Mouse (Mus musculus) forebrain, embryonic 13.5 days (tissue): ENCODE data around the gene Tlk2. TPM values are rescaled to one million over a fixed set of nuclear protein-coding genes. Genes with fewer than 3 reads are reported as not detected.

Source experiments
- ATAC-seq: fragments of 200-750 bp; cut with Nextera tagmentation; 2 replicates; pipeline ENCODE4 v1.8.0; 2017
- H3K27ac ChIP-seq: fragments of 300-500 bp; sonication (generic); 2 replicates; pipeline ENCODE4 v1.5.1; 2015; ENCODE audit warnings: inconsistent platforms, mild to moderate bottlenecking, moderate library complexity
- H3K27me3 ChIP-seq: fragments of 300-500 bp; sonication (generic); 2 replicates; pipeline ENCODE4 v1.6.1; 2015; ENCODE audit warnings: mild to moderate bottlenecking, inconsistent platforms
- H3K36me3 ChIP-seq: fragments of 300-500 bp; sonication (generic); 2 replicates; pipeline ENCODE4 v1.6.1; 2015; ENCODE audit warnings: mild to moderate bottlenecking, inconsistent platforms; ENCODE audit not compliant: poor library complexity, severe bottlenecking
- H3K4me1 ChIP-seq: fragments of 300-500 bp; sonication (generic); 2 replicates; pipeline ENCODE4 v1.6.1; 2015; ENCODE audit warnings: inconsistent platforms
- H3K4me2 ChIP-seq: fragments of 300-500 bp; sonication (generic); 2 replicates; pipeline ENCODE4 v1.6.1; 2015; ENCODE audit warnings: inconsistent platforms, mild to moderate bottlenecking, moderate library complexity
- H3K4me3 ChIP-seq: fragments of 300-500 bp; sonication (generic); 2 replicates; pipeline ENCODE4 v1.5.1; 2015; ENCODE audit warnings: mild to moderate bottlenecking, inconsistent platforms
- H3K9ac ChIP-seq: fragments of 300-500 bp; sonication (generic); 2 replicates; pipeline ENCODE4 v1.6.1; 2015; ENCODE audit warnings: mild to moderate bottlenecking, inconsistent platforms
- H3K9me3 ChIP-seq: fragments of 300-500 bp; sonication (generic); replicated peaks from 2 replicates; pipeline ENCODE4 v1.6.1; 2016; ENCODE audit warnings: inconsistent platforms
- WGBS: fragments of 180-500 bp; shearing (Covaris S2); methylation state at CpG from one replicate; pipeline ENCODE4 v1.1.7; 2015; 5-methylcytosine and 5-hydroxymethylcytosine counted together
- polyA plus RNA-seq: library from polyadenylated mRNA; unstranded; fragments of >200 nt; fragmentation: Nextera tagmentation; extraction: Ambion mirVana; gene quantifications from 2 replicates; pipeline ENCODE4 v1.2.1, GENCODE M21; 2015

Gene Tlk2
- polyA plus RNA-seq, 1 experiment from 2014 or later = 21.0 TPM

GRCm38 (mm10) chr11:105217771-105218170 is 39.2 kb downstream of the Tlk2 start:
- peaks cover 32% of the 10 kb centered on the region for H3K36me3 ChIP-seq
- H3K4me1 ChIP-seq = no peaks in the 10 kb centered on the region
- H3K9ac ChIP-seq = no peak overlapping the region
- H3K4me3 ChIP-seq = no peak overlapping the region
- H3K4me2 ChIP-seq = no peak overlapping the region
- no peaks in the 10 kb centered on the region for H3K9me3 ChIP-seq
- H3K27me3 ChIP-seq = no peaks in the 10 kb centered on the region
- no peak overlapping the region for H3K27ac ChIP-seq
- no peak for ATAC-seq
- WGBS = 95% methylated on average over 2 of the region's 2 CpGs

DNA sequence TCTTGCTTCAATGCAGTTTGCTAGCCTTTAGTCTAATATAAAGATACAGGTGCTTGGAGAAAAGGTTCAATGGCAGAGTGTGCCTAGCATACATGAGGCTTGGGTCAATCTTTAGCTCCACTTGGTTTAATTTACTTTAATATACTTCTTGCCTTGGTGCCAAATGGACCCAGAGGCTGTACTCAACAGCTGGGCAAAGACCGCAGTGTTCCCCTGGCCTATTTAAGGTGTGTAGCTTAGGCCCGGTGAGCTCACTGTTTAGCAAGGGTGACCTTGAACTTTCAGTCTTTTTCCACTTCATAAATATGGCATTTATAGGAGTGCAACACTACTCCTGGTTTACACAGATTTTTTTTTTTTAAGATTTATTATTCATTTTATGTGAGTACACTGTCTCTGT is 55.9 kb downstream of the Tlk2 start:
- Histone ChIP-seq H3K9me3 (no peaks in the 10 kb centered on the region), H3K4me1 (no peaks in the 10 kb centered on the region), H3K4me2 (no peak overlapping the region), H3K36me3 (0 out of 2 replicates have a peak, but pooled peaks cover 4% of the 10 kb centered on the region), H3K4me3 (no peak overlapping the region), H3K9ac (no peak overlapping the region), H3K27me3 (no peaks in the 10 kb centered on the region), H3K27ac (no peak overlapping the region)
- WGBS = 97% methylated on average over 2 of the region's 2 CpGs
- no peak for ATAC-seq

DNA sequence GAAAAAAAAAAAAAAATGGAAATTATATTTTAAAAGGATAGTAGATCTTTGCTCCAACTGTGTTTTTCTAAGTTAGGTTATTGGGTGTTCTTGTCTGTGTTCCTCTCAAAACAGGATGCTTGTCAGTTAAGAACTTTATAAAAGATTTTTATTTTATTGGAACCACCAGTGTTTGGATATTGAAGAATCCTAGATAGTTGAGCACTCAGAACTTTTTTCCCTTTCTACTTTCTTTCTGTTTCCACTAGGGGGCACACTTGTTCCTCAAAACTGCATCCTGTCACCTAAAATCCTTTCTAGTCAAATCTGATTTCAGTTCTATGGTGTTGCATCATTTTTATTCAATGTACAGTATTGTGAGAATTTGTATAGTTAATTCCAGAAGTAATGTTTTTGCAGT is 62.4 kb downstream of the Tlk2 start:
- Histone ChIP-seq H3K36me3 (peaks cover 30% of the 10 kb centered on the region), H3K4me3 (no peak overlapping the region), H3K4me1 (no peaks in the 10 kb centered on the region), H3K9me3 (no peaks in the 10 kb centered on the region), H3K27me3 (no peaks in the 10 kb centered on the region), H3K4me2 (no peak overlapping the region), H3K9ac (no peak overlapping the region), H3K27ac (no peak overlapping the region)
- no peak for ATAC-seq

DNA sequence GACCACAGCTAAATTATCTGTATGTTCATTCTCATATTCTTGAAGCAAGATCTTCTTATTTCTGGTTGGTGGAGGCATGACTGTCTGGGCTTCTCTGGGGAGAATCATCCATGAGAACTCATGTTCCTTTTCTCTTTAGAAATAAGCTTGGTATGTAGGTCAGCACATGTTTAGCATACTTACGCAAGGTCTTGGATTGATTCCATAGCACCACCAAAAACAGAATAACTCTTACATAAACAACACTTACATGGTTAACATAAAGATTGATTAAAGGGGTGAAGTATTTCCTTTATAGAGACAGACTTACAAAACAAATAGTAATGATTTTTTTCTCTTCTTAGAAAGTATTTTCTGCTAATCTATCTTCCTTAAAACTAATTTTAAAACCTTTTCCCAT is 67.8 kb downstream of the Tlk2 start:
- Histone ChIP-seq H3K9me3 (no peaks in the 10 kb centered on the region), H3K4me1 (no peaks in the 10 kb centered on the region), H3K4me2 (no peak overlapping the region), H3K36me3 (peaks cover 75% of the 10 kb centered on the region), H3K4me3 (no peak overlapping the region), H3K9ac (no peak overlapping the region), H3K27me3 (no peaks in the 10 kb centered on the region), H3K27ac (no peak overlapping the region)
- 95% methylated on average over 1 of the region's 1 CpGs for WGBS
- no peak for ATAC-seq

DNA sequence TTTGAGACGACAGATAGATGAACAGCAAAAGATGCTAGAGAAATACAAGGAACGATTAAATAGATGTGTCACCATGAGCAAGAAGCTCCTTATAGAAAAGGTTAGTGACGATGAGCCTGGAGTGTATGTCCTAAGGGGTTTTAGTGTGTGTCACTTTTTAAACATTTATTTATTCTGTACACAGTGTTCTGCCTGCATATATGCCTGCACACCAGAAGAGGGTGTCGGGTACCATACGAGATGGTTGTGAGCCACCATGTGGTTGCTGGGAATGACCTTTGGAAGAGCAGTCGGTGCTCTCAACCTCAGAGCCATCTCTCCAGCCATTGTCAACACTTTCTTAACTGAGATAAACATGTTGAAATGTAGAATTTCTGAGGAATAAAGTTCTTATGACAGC is 68.2 kb downstream of the Tlk2 start:
- WGBS = 91% methylated on average over 6 of the region's 6 CpGs
- Histone ChIP-seq H3K4me3 (no peak overlapping the region), H3K36me3 (peaks cover 74% of the 10 kb centered on the region), H3K4me1 (no peaks in the 10 kb centered on the region), H3K27me3 (no peaks in the 10 kb centered on the region), H3K9ac (no peak overlapping the region), H3K4me2 (no peak overlapping the region), H3K9me3 (no peaks in the 10 kb centered on the region), H3K27ac (no peak overlapping the region)
- no peak for ATAC-seq

DNA sequence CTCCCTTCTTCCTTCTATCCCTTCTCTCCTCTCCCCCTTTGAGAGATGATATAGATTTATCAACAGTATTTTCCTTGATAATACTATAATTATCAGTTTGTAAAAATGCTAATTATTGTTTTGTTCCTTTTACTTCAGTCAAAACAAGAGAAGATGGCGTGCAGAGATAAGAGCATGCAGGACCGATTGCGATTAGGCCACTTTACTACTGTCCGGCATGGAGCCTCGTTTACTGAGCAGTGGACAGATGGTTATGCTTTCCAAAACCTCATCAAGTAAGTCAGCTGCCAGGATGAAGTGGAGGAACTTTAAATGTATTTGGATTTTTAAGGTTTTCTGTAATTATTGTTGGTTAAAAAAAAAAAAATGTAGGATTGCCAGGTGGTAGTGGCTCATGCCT is 68.7 kb downstream of the Tlk2 start:
- Histone ChIP-seq H3K9me3 (no peaks in the 10 kb centered on the region), H3K4me2 (no peak overlapping the region), H3K36me3 (peaks cover 70% of the 10 kb centered on the region), H3K27me3 (no peaks in the 10 kb centered on the region), H3K9ac (no peak overlapping the region), H3K4me3 (no peak overlapping the region), H3K27ac (no peak overlapping the region), H3K4me1 (no peaks in the 10 kb centered on the region)
- WGBS = 92% methylated on average over 5 of the region's 5 CpGs
- ATAC-seq = no peak

DNA sequence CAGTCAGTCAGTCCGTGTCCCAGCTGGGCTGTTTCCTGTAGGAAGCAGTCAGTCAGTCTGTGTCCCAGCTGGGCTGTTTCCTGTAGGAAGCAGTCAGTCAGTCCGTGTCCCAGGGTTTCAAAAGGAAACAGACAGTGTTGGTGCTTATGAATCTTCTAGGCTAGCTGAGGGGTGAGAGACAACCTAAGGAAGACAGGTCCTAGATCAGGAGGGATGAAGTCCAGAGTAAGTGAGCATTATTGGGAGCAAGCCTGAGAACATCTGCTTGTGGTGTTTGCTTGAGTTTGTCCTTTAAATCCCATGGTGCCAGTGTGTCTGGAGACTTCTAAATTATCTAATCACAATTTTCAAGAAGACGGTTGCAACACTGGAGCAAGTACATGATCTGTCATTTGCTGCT is 81.1 kb downstream of the Tlk2 start:
- H3K27ac ChIP-seq = no peak overlapping the region
- 89% methylated on average over 3 of the region's 3 CpGs for WGBS
- peaks cover 51% of the 10 kb centered on the region for H3K36me3 ChIP-seq
- no peak overlapping the region for H3K4me2 ChIP-seq
- H3K9ac ChIP-seq = no peak overlapping the region
- H3K9me3 ChIP-seq = no peaks in the 10 kb centered on the region
- no peak for ATAC-seq
- H3K27me3 ChIP-seq = no peaks in the 10 kb centered on the region
- H3K4me1 ChIP-seq = peaks cover 3% of the 10 kb centered on the region; the same call in 1 of the 2 replicates
- no peak overlapping the region for H3K4me3 ChIP-seq

DNA sequence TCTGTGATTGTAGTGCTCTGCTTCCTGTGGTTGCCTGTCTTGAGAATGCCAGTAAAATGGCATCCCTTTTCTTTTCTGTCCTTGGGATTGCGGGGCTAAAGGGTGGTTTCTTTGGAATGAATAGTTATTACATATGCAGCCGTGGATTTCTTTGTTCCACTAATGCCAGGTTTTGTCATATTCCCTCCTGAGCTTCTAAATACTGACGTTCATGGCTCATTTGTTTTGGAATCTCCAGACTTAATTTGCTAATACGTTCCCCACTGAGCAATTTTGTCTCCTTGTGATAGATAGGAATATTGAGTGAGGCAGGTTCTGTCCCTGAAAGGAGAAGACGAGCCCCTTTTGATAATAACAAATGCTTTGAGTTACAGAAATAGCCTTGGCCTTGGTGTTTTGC is 82.5 kb downstream of the Tlk2 start:
- H3K36me3 ChIP-seq = peaks cover 43% of the 10 kb centered on the region

DNA sequence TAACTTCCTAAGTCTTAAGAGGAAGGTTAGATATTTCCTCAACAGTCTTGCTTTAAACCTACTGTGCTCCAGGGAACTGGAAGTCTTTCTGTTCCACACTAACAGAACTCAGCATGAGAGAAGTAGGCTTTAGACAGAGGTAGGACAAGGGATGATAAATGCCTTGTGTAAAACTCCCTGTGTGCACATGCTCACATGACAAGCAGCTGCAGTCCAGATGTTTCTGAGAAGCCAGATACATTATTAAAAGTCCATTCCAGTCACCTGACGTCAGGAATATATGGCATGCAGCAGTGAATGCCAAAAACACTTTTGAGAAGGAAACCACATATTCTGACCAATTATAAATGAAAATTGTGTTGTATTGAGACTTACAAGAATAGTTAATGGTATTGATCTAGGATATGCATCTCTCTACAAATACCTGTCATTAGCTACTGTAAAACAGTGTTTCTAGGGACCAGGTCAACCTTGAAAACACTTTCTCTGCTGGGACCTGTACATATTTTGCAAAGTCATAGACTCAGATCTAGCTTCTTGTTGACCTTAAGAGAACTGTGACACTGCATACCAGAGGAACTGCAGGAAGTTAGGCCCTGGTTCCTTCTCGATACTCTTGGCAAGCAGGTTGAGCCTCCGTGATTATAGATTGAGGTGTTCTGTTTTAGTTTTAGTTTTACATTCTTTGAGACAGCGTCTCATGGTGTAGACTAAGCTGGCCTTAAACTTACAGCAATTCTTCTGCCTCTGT is 83.2 kb downstream of the Tlk2 start:
- H3K4me2 ChIP-seq = no peak overlapping the region
- peaks cover 42% of the 10 kb centered on the region for H3K36me3 ChIP-seq
- H3K27ac ChIP-seq = no peak overlapping the region
- H3K4me1 ChIP-seq = peaks cover 3% of the 10 kb centered on the region; the same call in 1 of the 2 replicates
- H3K9ac ChIP-seq = no peak overlapping the region
- 94% methylated on average over 4 of the region's 4 CpGs for WGBS
- no peaks in the 10 kb centered on the region for H3K27me3 ChIP-seq
- no peak overlapping the region for H3K4me3 ChIP-seq
- ATAC-seq = no peak
- no peaks in the 10 kb centered on the region for H3K9me3 ChIP-seq

More for the DNA sequence above, 82.5 kb downstream of the Tlk2 start:
- Histone ChIP-seq H3K4me3 (no peak overlapping the region), H3K27ac (no peak overlapping the region), H3K4me2 (no peak overlapping the region), H3K27me3 (no peaks in the 10 kb centered on the region), H3K9ac (no peak overlapping the region), H3K9me3 (no peaks in the 10 kb centered on the region), H3K4me1 (peaks cover 3% of the 10 kb centered on the region; the same call in 1 of the 2 replicates)
- WGBS = 34% methylated on average over 5 of the region's 5 CpGs
- ATAC-seq = no peak

DNA sequence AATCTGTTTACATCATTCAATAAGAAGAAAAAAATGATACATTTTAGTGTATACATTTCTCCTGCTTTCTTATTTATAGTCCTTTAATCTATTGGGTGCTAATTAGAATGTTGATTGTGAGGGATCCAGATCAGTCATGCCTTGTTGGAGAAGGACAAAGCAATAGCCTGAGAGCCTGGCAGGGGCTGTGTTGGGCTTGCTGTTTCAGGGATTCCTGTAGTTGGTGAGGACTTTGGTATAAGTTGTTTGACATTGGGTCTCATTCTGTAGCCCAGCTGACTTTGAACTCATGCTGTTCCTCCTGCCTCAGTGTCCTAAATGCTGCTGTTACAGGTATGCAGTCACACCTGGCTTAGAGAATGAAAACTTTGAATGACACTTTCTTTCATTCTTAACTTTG is 85.9 kb downstream of the Tlk2 start:
- H3K36me3 ChIP-seq = peaks cover 46% of the 10 kb centered on the region
- no peak overlapping the region for H3K9ac ChIP-seq
- H3K27me3 ChIP-seq = no peaks in the 10 kb centered on the region
- H3K27ac ChIP-seq = no peak overlapping the region
- ATAC-seq = no peak
- no peak overlapping the region for H3K4me3 ChIP-seq
- H3K9me3 ChIP-seq = no peaks in the 10 kb centered on the region
- no peak overlapping the region for H3K4me2 ChIP-seq
- peaks cover 3% of the 10 kb centered on the region; the same call in 1 of the 2 replicates for H3K4me1 ChIP-seq

DNA sequence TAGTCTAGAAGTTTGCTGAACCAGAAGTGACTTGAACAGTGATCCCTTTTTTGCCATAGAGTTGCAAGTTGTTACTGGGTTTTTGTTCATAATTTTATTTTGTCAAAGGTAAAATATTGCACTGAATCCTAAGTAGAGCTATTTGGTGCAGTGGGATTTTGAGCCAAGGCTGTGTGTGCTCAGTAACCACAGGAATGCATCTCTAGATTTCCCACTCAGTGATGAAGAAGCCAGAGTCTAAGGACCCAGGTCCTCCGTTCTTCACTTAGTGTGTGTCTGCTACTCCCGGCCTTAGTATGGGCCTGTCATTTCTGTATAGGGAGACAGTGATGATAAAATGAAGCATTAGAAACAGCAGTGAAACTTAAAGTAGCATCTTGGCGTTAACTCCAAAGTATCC is 86.4 kb downstream of the Tlk2 start:
- ATAC-seq = no peak
- H3K4me2 ChIP-seq = no peak overlapping the region
- peaks cover 48% of the 10 kb centered on the region for H3K36me3 ChIP-seq
- no peak overlapping the region for H3K4me3 ChIP-seq
- H3K27ac ChIP-seq = no peak overlapping the region
- no peak overlapping the region for H3K9ac ChIP-seq
- H3K4me1 ChIP-seq = peaks cover 3% of the 10 kb centered on the region; the same call in 1 of the 2 replicates
- H3K9me3 ChIP-seq = no peaks in the 10 kb centered on the region
- no peaks in the 10 kb centered on the region for H3K27me3 ChIP-seq
- WGBS = 90% methylated on average over 3 of the region's 3 CpGs

- no peak overlapping the region for H3K9ac ChIP-seq
- ATAC-seq = no peak
- peaks cover 52% of the 10 kb centered on the region for H3K36me3 ChIP-seq
- no peaks in the 10 kb centered on the region for H3K27me3 ChIP-seq
- no peaks in the 10 kb centered on the region for H3K4me1 ChIP-seq
- H3K27ac ChIP-seq = no peak overlapping the region
- no peak overlapping the region for H3K4me3 ChIP-seq
- no peak overlapping the region for H3K4me2 ChIP-seq
- 21% methylated on average over 2 of the region's 2 CpGs for WGBS
- H3K9me3 ChIP-seq = no peaks in the 10 kb centered on the region
These were observed 91.5 kb downstream of the Tlk2 start for GRCm38 (mm10) chr11:105270155-105270554.

- 91% methylated on average over 6 of the region's 6 CpGs for WGBS
- H3K9ac ChIP-seq = no peak overlapping the region
- H3K36me3 ChIP-seq = peaks cover 91% of the 10 kb centered on the region
- no peak overlapping the region for H3K4me2 ChIP-seq
- no peaks in the 10 kb centered on the region for H3K9me3 ChIP-seq
- no peak overlapping the region for H3K4me3 ChIP-seq
- H3K27me3 ChIP-seq = no peaks in the 10 kb centered on the region
- no peak for ATAC-seq
- no peaks in the 10 kb centered on the region for H3K4me1 ChIP-seq
- H3K27ac ChIP-seq = no peak overlapping the region
These were observed 101.8 kb downstream of the Tlk2 start for GRCm38 (mm10) chr11:105280456-105280855.
